Mouse (Mus musculus) adrenal gland, postnatal 36 days (tissue): ENCODE measurements around the gene Zfp652. TPM values are rescaled to one million over a fixed set of nuclear protein-coding genes. Genes with fewer than 3 reads are reported as not detected.

Experiments used
- DNase-seq, 2 experiments: peaks; one replicate each; pipeline ENCODE4 v3.0.0; 2021; ENCODE audit warnings: mixed read lengths in 1 of 2
- total RNA-seq, 2 experiments: library from RNA; stranded (reverse); gene quantifications; 2 replicates each; pipeline ENCODE4 v1.2.3; 2021

Zfp652 gene
- total RNA-seq, 2 experiments from 2014 or later = 40.2 to 47.4 TPM

GRCm38 (mm10) chr11:95808448-95809011 is 96.1 kb downstream of the Zfp652 start:
- DNase-seq = no peak

GRCm38 (mm10) chr11:95809603-95810002 is 97.1 kb downstream of the Zfp652 start:
- DNase-seq = no peak

- no peak for DNase-seq
Measured at GRCm38 (mm10) chr11:95810828-95811227, 98.4 kb downstream of the Zfp652 start.

GRCm38 (mm10) chr11:95811741-95812140 is 99.3 kb downstream of the Zfp652 start:
- DNase-seq = peak in 1 of 2 experiments; percentile 57

- DNase-seq = no peak
Measured at GRCm38 (mm10) chr11:95812224-95812623, 99.8 kb downstream of the Zfp652 start.

GRCm38 (mm10) chr11:95814101-95814500 is 101.6 kb downstream of the Zfp652 start:
- no peak for DNase-seq

GRCm38 (mm10) chr11:95814857-95815256 is 102.4 kb downstream of the Zfp652 start:
- DNase-seq = no peak

GRCm38 (mm10) chr11:95815412-95815811 is 102.9 kb downstream of the Zfp652 start:
- no peak for DNase-seq

GRCm38 (mm10) chr11:95819138-95819537 is 106.7 kb downstream of the Zfp652 start:
- no peak for DNase-seq

GRCm38 (mm10) chr11:95821511-95821910 is 109.0 kb downstream of the Zfp652 start:
- DNase-seq = no peak

- no peak for DNase-seq
Measured at GRCm38 (mm10) chr11:95822437-95822836, 110.0 kb downstream of the Zfp652 start.

GRCm38 (mm10) chr11:95824071-95824876 is 111.8 kb downstream of the Zfp652 start, which contains the start of gene Phospho1:
Gene Phospho1 (plus strand): TSS chr11:95824499.
- peak; percentile 96 to 97 for DNase-seq

- peak; percentile 67 to 84 for DNase-seq
Measured at GRCm38 (mm10) chr11:95824877-95825243, 112.4 kb downstream of the Zfp652 start.

GRCm38 (mm10) chr11:95825625-95826024 is 113.2 kb downstream of the Zfp652 start:
- DNase-seq = no peak

- no peak for DNase-seq
Measured at GRCm38 (mm10) chr11:95826317-95827167, 114.1 kb downstream of the Zfp652 start.

GRCm38 (mm10) chr11:95827168-95827447 is 114.6 kb downstream of the Zfp652 start:
- DNase-seq = no peak

- DNase-seq = peak; percentile 74 to 81
Measured at GRCm38 (mm10) chr11:95827464-95828085, 115.1 kb downstream of the Zfp652 start.

GRCm38 (mm10) chr11:95828181-95828964 is 115.9 kb downstream of the Zfp652 start:
- DNase-seq = no peak

GRCm38 (mm10) chr11:95829526-95830050 is 117.1 kb downstream of the Zfp652 start:
- no peak for DNase-seq

- no peak for DNase-seq
Measured at GRCm38 (mm10) chr11:95830411-95831275, 118.2 kb downstream of the Zfp652 start.
